ENCODE assay signal across 7 mouse cellular contexts in the genomic region with DNA sequence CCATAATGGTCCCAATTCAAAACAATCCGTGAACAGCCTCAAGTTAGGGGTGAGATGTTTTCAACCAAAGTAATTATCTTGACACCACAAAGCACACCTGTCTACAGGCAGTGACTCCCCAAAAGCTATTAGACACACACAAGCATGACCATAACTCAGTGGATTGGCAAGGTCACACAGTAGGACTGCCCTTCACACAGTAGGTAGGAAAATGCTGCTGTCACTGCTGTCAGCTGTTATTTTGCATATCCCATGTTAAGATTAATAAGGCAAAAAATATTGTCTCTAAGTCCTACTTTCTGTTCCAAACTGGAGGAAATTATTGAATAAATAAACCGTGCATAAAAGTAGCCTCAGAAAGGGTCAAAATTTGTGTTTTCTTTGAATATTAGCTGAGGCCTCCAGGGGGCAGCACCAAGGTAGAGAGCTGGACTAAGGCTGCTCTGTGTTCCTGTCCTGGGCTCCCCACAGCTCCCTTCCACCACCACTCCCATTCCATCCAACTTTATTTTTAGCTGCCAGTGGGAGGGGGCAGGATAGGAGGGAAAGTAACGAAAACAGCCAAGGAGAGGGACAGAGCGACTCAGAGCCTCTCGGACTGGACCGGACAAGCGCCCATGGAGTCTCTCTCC. TPM values are rescaled to one million over a fixed set of nuclear protein-coding genes. Genes with fewer than 3 reads are reported as not detected.
DNase-seq lines count a peak whose midpoint lies in the region; ATAC-seq and TF ChIP-seq lines count a peak whose summit lies in the region.

Itga10 (plus strand) TSS at position 567 of the 632 bp plus-strand sequence.

- H3K27ac ChIP-seq in MEL (ENCODE audit: control insufficient read depth, low read depth, low read length), result no peak within 1 kb of the TSS
- H3K27ac ChIP-seq in midbrain, embryonic 14.5 days (replicated peaks; ENCODE audit: low read depth, low read length), result no peak within 1 kb of the TSS

- H3K9ac ChIP-seq in MEL (ENCODE audit: control insufficient read depth, low read depth, low read length, poor library complexity, severe bottlenecking), result no peak within 1 kb of the TSS
- no peak within 1 kb of the TSS for H3K9ac ChIP-seq in midbrain, embryonic 14.5 days (replicated peaks; ENCODE audit: low read length)

- H3K4me2 ChIP-seq in midbrain, embryonic 14.5 days (ENCODE audit: low read length), result no peak within 1 kb of the TSS

- peak; percentile 82 to 87 (median 85) for TF ChIP-seq CTCF in MEL (IDR thresholded peaks at IDR 0.05 in 2 of 3, conservative IDR thresholded peaks at IDR 0.05 in 1 of 3; ENCODE audit: control insufficient read depth in 1 of 3, insufficient read depth in 1 of 3, low read depth in 2 of 3, low read length in 3 of 3, poor library complexity in 1 of 3, severe bottlenecking in 1 of 3)
- peak; percentile 50; the same call in 1 of the 2 replicates for TF ChIP-seq CTCF in brain, embryonic 14.5 days (IDR thresholded peaks at IDR 0.05; ENCODE audit: borderline replicate concordance, extremely low read depth, insufficient read depth, insufficient read length)

- peak; percentile 64 for TF ChIP-seq RAD21 in MEL (IDR thresholded peaks at IDR 0.05; ENCODE audit: low read depth, low read length)

- H3K79me2 ChIP-seq in MEL (ENCODE audit: control insufficient read depth, insufficient read depth, low read length, poor library complexity), result no peaks in the 10 kb centered on the region

- 65% methylated on average over 7 of the region's 7 CpGs for WGBS in midbrain, embryonic 14.5 days

- no peak for TF ChIP-seq POLR2A in MEL (IDR thresholded peaks at IDR 0.05; ENCODE audit: control insufficient read depth in 1 of 2, insufficient read depth in 1 of 2, low read depth in 1 of 2, low read length in 2 of 2, poor library complexity in 1 of 2)
- TF ChIP-seq POLR2A in brain, embryonic 14.5 days (IDR thresholded peaks at IDR 0.05; ENCODE audit: borderline replicate concordance, extremely low read depth, insufficient read depth, insufficient read length, poor library complexity, severe bottlenecking), result no peak

- TF ChIP-seq EP300 in MEL (IDR thresholded peaks at IDR 0.05; ENCODE audit: low read depth in 1 of 2, low read length in 2 of 2), result no peak

- no peaks in the 10 kb centered on the region for H3K27me3 ChIP-seq in MEL (ENCODE audit: control insufficient read depth in 1 of 2, insufficient read depth in 2 of 2, low read length in 2 of 2)
- no peaks in the 10 kb centered on the region for H3K27me3 ChIP-seq in midbrain, embryonic 14.5 days (ENCODE audit: control insufficient read depth, insufficient read depth, low read length)

- DNase-seq in left cerebral cortex, postnatal 25 days (ENCODE audit: low spot score in 2 of 2), result peak; percentile 21 to 26
- no peak for DNase-seq in left cerebral cortex, postnatal 36 days (ENCODE audit: low spot score in 2 of 2)
- DNase-seq in MEL (ENCODE audit: low read depth, low spot score), result peak; percentile 67
- DNase-seq in brain, embryonic 14.5 days (ENCODE audit: low read depth), result peak; percentile 31
- peak; percentile 40 for DNase-seq in gastrocnemius, postnatal 25 days
- DNase-seq in kidney, postnatal 10 days, result peak; percentile 71
- DNase-seq in midbrain, embryonic 14.5 days, result peak; percentile 60

- no peaks in the 10 kb centered on the region; a peak in 1 of 4 replicates for H3K36me3 ChIP-seq in MEL (ENCODE audit: control insufficient read depth in 1 of 2, insufficient read depth in 2 of 2, low read length in 2 of 2)
- peaks cover 28% of the 10 kb centered on the region for H3K36me3 ChIP-seq in midbrain, embryonic 14.5 days (ENCODE audit: control insufficient read depth, insufficient read depth, low read length)

- no peaks in the 10 kb centered on the region for H3K4me1 ChIP-seq in MEL (ENCODE audit: control insufficient read depth in 1 of 2, insufficient read depth in 2 of 2, low read length in 2 of 2)
- no peaks in the 10 kb centered on the region for H3K4me1 ChIP-seq in midbrain, embryonic 14.5 days (ENCODE audit: control insufficient read depth, insufficient read depth, low read length)

- no peak for ATAC-seq in midbrain, embryonic 14.5 days (ENCODE audit: low FRiP score, low TSS enrichment)

- H3K4me3 ChIP-seq in MEL (ENCODE audit: control insufficient read depth in 1 of 2, insufficient read depth in 1 of 2, low read depth in 2 of 2, low read length in 2 of 2), result no peak within 1 kb of the TSS
- no peak within 1 kb of the TSS for H3K4me3 ChIP-seq in midbrain, embryonic 14.5 days (replicated peaks; ENCODE audit: low read depth, low read length)

- no peaks in the 10 kb centered on the region for H3K9me3 ChIP-seq in MEL (replicated peaks; ENCODE audit: insufficient read depth, low read length)
- no peaks in the 10 kb centered on the region for H3K9me3 ChIP-seq in midbrain, embryonic 14.5 days (ENCODE audit: control insufficient read depth, low read length)

- intact Hi-C loops in left cerebral cortex, postnatal 25 days (cut with DNase I), result no loop called here
- intact Hi-C loops in left cerebral cortex, postnatal 36 days (cut with DNase I), result no loop called here

TF ChIP-seq in MEL, 35 proteins besides CTCF, POLR2A, EP300 and RAD21:
- TF ChIP-seq ETS1 (IDR thresholded peaks at IDR 0.05; ENCODE audit: low read depth, low read length) (no peak), ZKSCAN1 (IDR thresholded peaks at IDR 0.05; ENCODE audit: low read depth, low read length) (peak; percentile 100), TCF12 (IDR thresholded peaks at IDR 0.05; ENCODE audit: low read depth, low read length) (no peak), SMC3 (IDR thresholded peaks at IDR 0.05; ENCODE audit: low read depth, low read length) (peak; percentile 84), ZC3H11A (IDR thresholded peaks at IDR 0.05; ENCODE audit: low read depth, low read length) (peak; percentile 55), E2F4 (IDR thresholded peaks at IDR 0.05; ENCODE audit: borderline replicate concordance, low read depth, low read length) (no peak), TBP (IDR thresholded peaks at IDR 0.05; ENCODE audit: low read depth, low read length) (0 out of 2 replicates have a peak, but pooled peaks have one; percentile 30)

RNA-seq across cellular contexts. Expression of gene Itga10, which starts in this region (rescaled TPM):
- total RNA-seq in left cerebral cortex, postnatal 25 days (2021), result 1 to 10 TPM; 2.3 to 3.5 TPM
- 1 to 10 TPM; 1.2 to 3.2 TPM for total RNA-seq in left cerebral cortex, postnatal 36 days (2021)
- total RNA-seq in MEL (2012; rRNA removed), result 0.65 and 1.0 TPM in 2 replicates
- polyA plus RNA-seq in MEL (2012; ENCODE audit: insufficient read depth in 1 of 2, insufficient read length in 2 of 2, low read depth in 1 of 2, low replicate concordance in 2 of 2, missing spikeins in 1 of 2), result 1 to 10 TPM in 1 of 2 experiments, not detected in 1; 2.9 TPM
- polyA plus RNA-seq in brain, embryonic 14.5 days (2012; rRNA removed), result 5.4 and 5.8 TPM in 2 replicates
- 1 to 10 TPM in 1 of 2 experiments, under 1 TPM in 1; 0.70 to 1.2 TPM for total RNA-seq in gastrocnemius, postnatal 25 days (2021)
- 0.62 and 0.84 TPM in 2 replicates for polyA plus RNA-seq in midbrain, embryonic 14.5 days (2014; fragmentation: Nextera tagmentation; extraction: Ambion mirVana)

Comparison
In these comparisons a context has a peak if more than half of its experiments do, and no peak if none do; other contexts are left out.
1. DNase-seq: peak in left cerebral cortex, postnatal 25 days (2 of 2), MEL (single experiment), brain, embryonic 14.5 days (single experiment), gastrocnemius, postnatal 25 days (single experiment) and kidney, postnatal 10 days (single experiment); none in left cerebral cortex, postnatal 36 days (0 of 2).
2. Peak in DNase-seq in midbrain, embryonic 14.5 days; RNA of the gene not detected or under 1 TPM.